Mouse (Mus musculus) myocyte (in vitro differentiated cells): ENCODE measurements around the gene Fgf18. TPM values are rescaled to one million over a fixed set of nuclear protein-coding genes. Genes with fewer than 3 reads are reported as not detected.
A peak's percentile ranks its signal among the peaks of the same experiment; 100 is the strongest.

Source experiments
- H3K27me3 ChIP-seq: one replicate; pipeline ENCODE4 v1.6.1; 2011; ENCODE audit not compliant: control insufficient read depth, insufficient read depth, insufficient read length
- H3K36me3 ChIP-seq: one replicate; pipeline ENCODE4 v1.6.1; 2011; ENCODE audit not compliant: control insufficient read depth, insufficient read depth
- H3K4me2 ChIP-seq: one replicate; pipeline ENCODE4 v1.6.1; 2011; ENCODE audit warnings: low read depth, control low read depth
- H3K4me3 ChIP-seq: one replicate; pipeline ENCODE4 v1.5.1; 2011; ENCODE audit warnings: mild to moderate bottlenecking, control low read depth, moderate library complexity
- H3K79me2 ChIP-seq: one replicate; pipeline ENCODE4 v1.6.1; 2011; ENCODE audit not compliant: control insufficient read depth, insufficient read depth
- H3ac ChIP-seq: one replicate; pipeline ENCODE4 v1.6.1; 2011; ENCODE audit not compliant: control insufficient read depth, insufficient read length
- CEBPB ChIP-seq: IDR thresholded peaks from 2 replicates; pipeline ENCODE4 v1.6.1; 2011; ENCODE audit warnings: mild to moderate bottlenecking, moderate library complexity; ENCODE audit not compliant: poor library complexity, insufficient read depth, severe bottlenecking
- E2F4 ChIP-seq: IDR thresholded peaks from one replicate; pipeline ENCODE4 v1.6.1; 2011; ENCODE audit warnings: mild to moderate bottlenecking, control low read depth, moderate library complexity; ENCODE audit not compliant: insufficient read depth
- MAX ChIP-seq: IDR thresholded peaks from one replicate; pipeline ENCODE4 v1.6.1; 2011; ENCODE audit warnings: low read depth, mild to moderate bottlenecking, control low read depth
- MYOD1 ChIP-seq, 3 experiments: IDR thresholded peaks; one replicate each; pipeline ENCODE4 v1.6.1; 2011; ENCODE audit warnings: control low read depth in 2 of 3, low read depth in 2 of 3, mild to moderate bottlenecking in 2 of 3, moderate library complexity in 1 of 3; ENCODE audit not compliant: insufficient read length in 2 of 3, control insufficient read depth in 1 of 3
- MYOG ChIP-seq, 3 experiments: IDR thresholded peaks; one replicate each; pipeline ENCODE4 v1.6.1; 2011; ENCODE audit warnings: control low read depth in 2 of 3, low read depth in 2 of 3, mild to moderate bottlenecking in 2 of 3; ENCODE audit not compliant: insufficient read length in 2 of 3, control insufficient read depth in 1 of 3, insufficient read depth in 1 of 3
- POLR2A ChIP-seq: IDR thresholded peaks from one replicate; pipeline ENCODE4 v1.6.1; 2011; ENCODE audit warnings: low read depth, mild to moderate bottlenecking, control low read depth, moderate library complexity; ENCODE audit not compliant: insufficient read length
- POLR2AphosphoS2 ChIP-seq: IDR thresholded peaks from one replicate; pipeline ENCODE4 v1.6.1; 2011; ENCODE audit warnings: low read depth, control low read depth; ENCODE audit not compliant: insufficient read length
- REST ChIP-seq: IDR thresholded peaks from one replicate; pipeline ENCODE4 v1.6.1; 2011; ENCODE audit warnings: mild to moderate bottlenecking, control low read depth, moderate library complexity; ENCODE audit not compliant: insufficient read depth, insufficient read length
- SRF ChIP-seq: IDR thresholded peaks from one replicate; pipeline ENCODE4 v1.6.1; 2011; ENCODE audit warnings: low read depth; ENCODE audit not compliant: control insufficient read depth, insufficient read length
- TCF12 ChIP-seq: IDR thresholded peaks from one replicate; pipeline ENCODE4 v1.6.1; 2011; ENCODE audit warnings: mild to moderate bottlenecking, control low read depth; ENCODE audit not compliant: poor library complexity, insufficient read depth, severe bottlenecking
- TCF3 ChIP-seq: IDR thresholded peaks from one replicate; pipeline ENCODE4 v1.6.1; 2011; ENCODE audit warnings: low read depth, control low read depth; ENCODE audit not compliant: insufficient read length
- USF1 ChIP-seq: IDR thresholded peaks from one replicate; pipeline ENCODE4 v1.6.1; 2011; ENCODE audit warnings: low read depth, mild to moderate bottlenecking, control low read depth, moderate library complexity
- polyA plus RNA-seq: library from polyadenylated mRNA; unstranded; fragments of >200 nt; fragmentation: generic; extraction: Trizol; gene quantifications from one replicate; pipeline ENCODE4 v1.2.1, GENCODE M21; 2012; ENCODE audit warnings: missing spikeins

Gene Fgf18
- polyA plus RNA-seq: 0.07 TPM

GRCm38 (mm10) chr11:33147171-33147571, at the start of gene Fgf18:
TSS of gene Fgf18 (minus strand) at chr11:33147400.
- Histone ChIP-seq H3K79me2 (no peaks in the 10 kb centered on the region), H3K4me2 (peak within 1 kb of the TSS; percentile 97), H3K27me3 (no peaks in the 10 kb centered on the region), H3K4me3 (peak within 1 kb of the TSS; percentile 16), H3K36me3 (peaks cover 31% of the 10 kb centered on the region), H3ac (peak within 1 kb of the TSS; percentile 19)
- TF ChIP-seq REST (no peak), MYOG (IDR thresholded peaks at IDR 0.05; ENCODE audit: control insufficient read depth in 1 of 3, insufficient read depth in 1 of 3, insufficient read length in 2 of 3, low read depth in 2 of 3) (no peak), MYOD1 (IDR thresholded peaks at IDR 0.05; ENCODE audit: control insufficient read depth in 1 of 3, insufficient read length in 2 of 3, low read depth in 2 of 3) (no peak), CEBPB (no peak), POLR2AphosphoS2 (no peak), E2F4 (no peak), USF1 (no peak), POLR2A (no peak), MAX (no peak), TCF12 (no peak), SRF (no peak), TCF3 (no peak)

GRCm38 (mm10) chr11:33196447-33197132, 49.4 kb upstream of the Fgf18 start:
- H3K79me2 ChIP-seq: no peaks in the 10 kb centered on the region
- no peaks in the 10 kb centered on the region for H3K36me3 ChIP-seq
- TF ChIP-seq MYOG (IDR thresholded peaks at IDR 0.05; ENCODE audit: control insufficient read depth in 1 of 3, insufficient read depth in 1 of 3, insufficient read length in 2 of 3, low read depth in 2 of 3) (no peak), MAX (no peak), TCF12 (no peak), CEBPB (no peak), TCF3 (no peak), POLR2AphosphoS2 (no peak), USF1 (no peak), MYOD1 (IDR thresholded peaks at IDR 0.05; ENCODE audit: control insufficient read depth in 1 of 3, insufficient read length in 2 of 3, low read depth in 2 of 3) (no peak), REST (no peak), POLR2A (no peak), E2F4 (no peak), SRF (no peak)
- H3ac ChIP-seq: no peak overlapping the region
- peaks cover 55% of the 10 kb centered on the region for H3K27me3 ChIP-seq
- H3K4me3 ChIP-seq: no peak overlapping the region
- H3K4me2 ChIP-seq: no peak overlapping the region

- Histone ChIP-seq H3K4me3 (no peak overlapping the region), H3K36me3 (no peaks in the 10 kb centered on the region), H3K27me3 (peaks cover 55% of the 10 kb centered on the region), H3K79me2 (no peaks in the 10 kb centered on the region), H3ac (no peak overlapping the region), H3K4me2 (no peak overlapping the region)
- no peak for TF ChIP-seq POLR2AphosphoS2
- no peak for TF ChIP-seq USF1
- no peak for TF ChIP-seq MYOD1 (IDR thresholded peaks at IDR 0.05; ENCODE audit: control insufficient read depth in 1 of 3, insufficient read length in 2 of 3, low read depth in 2 of 3)
- TF ChIP-seq POLR2A: no peak
- no peak for TF ChIP-seq MAX
- no peak for TF ChIP-seq TCF3
- no peak for TF ChIP-seq E2F4
- no peak for TF ChIP-seq MYOG (IDR thresholded peaks at IDR 0.05; ENCODE audit: control insufficient read depth in 1 of 3, insufficient read depth in 1 of 3, insufficient read length in 2 of 3, low read depth in 2 of 3)
- no peak for TF ChIP-seq REST
- no peak for TF ChIP-seq CEBPB
- no peak for TF ChIP-seq TCF12
- TF ChIP-seq SRF: no peak
Observed at GRCm38 (mm10) chr11:33195531-33196446, 48.6 kb upstream of the Fgf18 start.

GRCm38 (mm10) chr11:33195061-33195460, 47.9 kb upstream of the Fgf18 start:
- no peaks in the 10 kb centered on the region for H3K36me3 ChIP-seq
- H3K4me3 ChIP-seq: no peak overlapping the region
- no peak overlapping the region for H3ac ChIP-seq
- no peaks in the 10 kb centered on the region for H3K79me2 ChIP-seq
- H3K4me2 ChIP-seq: no peak overlapping the region
- peaks cover 50% of the 10 kb centered on the region for H3K27me3 ChIP-seq
- TF ChIP-seq TCF3 (no peak), POLR2A (no peak)
